Mouse (Mus musculus): ENCODE measurements around the gene Tmbim6.
"Not testable (repeated sequence)": the region's sequence is repeated elsewhere in the genome, so short reads cannot be mapped to it uniquely, and the experiment has no call there.

Gene Tmbim6

GRCm38 (mm10) chr15:99420521-99421014 lies 27.9 kb downstream of the Tmbim6 start:
- peak; percentile 83 for DNase-seq

GRCm38 (mm10) chr15:99421152-99421551 lies 28.5 kb downstream of the Tmbim6 start:
- peak; percentile 55 for DNase-seq

- DNase-seq, result no peak
Observed at GRCm38 (mm10) chr15:99421676-99422075, 29.0 kb downstream of the Tmbim6 start.

- DNase-seq, result no peak
Observed at GRCm38 (mm10) chr15:99422551-99422950, 29.9 kb downstream of the Tmbim6 start.

GRCm38 (mm10) chr15:99423131-99423530 lies 30.4 kb downstream of the Tmbim6 start:
- no peak for DNase-seq

GRCm38 (mm10) chr15:99423884-99424283 lies 31.2 kb downstream of the Tmbim6 start:
- no peak for DNase-seq

GRCm38 (mm10) chr15:99430394-99430793 lies 37.7 kb downstream of the Tmbim6 start:
- no peak for DNase-seq

GRCm38 (mm10) chr15:99431063-99431462 lies 38.4 kb downstream of the Tmbim6 start:
- DNase-seq, result no peak

- DNase-seq, result no peak
Observed at GRCm38 (mm10) chr15:99431504-99431903, 38.8 kb downstream of the Tmbim6 start.

- DNase-seq, result peak; percentile 47
Observed at GRCm38 (mm10) chr15:99431967-99432366, 39.3 kb downstream of the Tmbim6 start.

- no peak for DNase-seq
Observed at GRCm38 (mm10) chr15:99433081-99433718, 40.5 kb downstream of the Tmbim6 start.

GRCm38 (mm10) chr15:99433913-99434312 lies 41.2 kb downstream of the Tmbim6 start:
- no peak for DNase-seq

GRCm38 (mm10) chr15:99438966-99439698 lies 46.5 kb downstream of the Tmbim6 start:
- no peak for DNase-seq

- DNase-seq, result peak; percentile 47
Observed at GRCm38 (mm10) chr15:99440112-99440815, 47.6 kb downstream of the Tmbim6 start.

GRCm38 (mm10) chr15:99440816-99441457 lies 48.3 kb downstream of the Tmbim6 start:
- no peak for DNase-seq

- no peak for DNase-seq
Observed at GRCm38 (mm10) chr15:99442358-99442757, 49.7 kb downstream of the Tmbim6 start.

GRCm38 (mm10) chr15:99445567-99445966 lies 52.9 kb downstream of the Tmbim6 start:
- DNase-seq, result no peak

GRCm38 (mm10) chr15:99446136-99446535 lies 53.5 kb downstream of the Tmbim6 start:
- DNase-seq, result not testable (repeated sequence)

- peak; percentile 75 for DNase-seq
Observed at GRCm38 (mm10) chr15:99449131-99449750, 56.6 kb downstream of the Tmbim6 start.

- DNase-seq, result no peak
Observed at GRCm38 (mm10) chr15:99449751-99450280, 57.1 kb downstream of the Tmbim6 start.

- no peak for DNase-seq
Observed at GRCm38 (mm10) chr15:99453153-99453900, 60.6 kb downstream of the Tmbim6 start.

All from kidney, postnatal 14 days (tissue).